Mouse (Mus musculus): Measurements from ENCODE around the gene Efna1. TPM values are rescaled to one million over a fixed set of nuclear protein-coding genes. Genes with fewer than 3 reads are reported as not detected.

Efna1 gene
- polyA plus RNA-seq, 1 experiment = 54.1 TPM

DNA sequence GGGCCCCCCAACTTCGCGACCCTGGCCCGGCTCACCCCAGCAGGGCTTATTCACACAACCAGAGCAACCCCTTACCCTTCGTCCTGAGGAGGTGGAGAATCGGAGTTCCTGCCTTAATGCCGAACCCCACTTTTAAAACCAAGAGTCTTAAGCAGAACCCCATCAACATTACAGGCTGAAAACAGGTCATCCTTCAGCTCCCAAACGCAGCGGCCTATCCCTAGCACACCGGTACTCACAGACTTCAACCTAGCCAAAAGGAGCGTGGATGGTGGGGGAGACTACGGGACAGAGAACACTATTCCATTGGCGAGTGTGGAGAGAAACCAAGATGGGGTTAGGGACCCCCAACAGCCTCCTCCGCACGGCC, 41.2 kb upstream of the Efna1 start:
- Histone ChIP-seq H3K36me3 (ENCODE audit: control insufficient read depth, insufficient read depth, low read length) (no peaks in the 10 kb centered on the region), H3K4me1 (ENCODE audit: control insufficient read depth, insufficient read depth, low read length) (peaks cover 15% of the 10 kb centered on the region), H3K4me3 (ENCODE audit: insufficient read depth, low read depth, low read length) (peak overlapping the region; percentile 56), H3K27ac (ENCODE audit: insufficient read depth, low read depth, low read length) (no peak overlapping the region), H3K27me3 (replicated peaks; ENCODE audit: control insufficient read depth, insufficient read depth, low read length) (peaks cover 7% of the 10 kb centered on the region)
- no peak for DNase-seq
- TF ChIP-seq POLR2A (IDR thresholded peaks at IDR 0.05; ENCODE audit: low read depth, low read length) (no peak), CTCF (conservative IDR thresholded peaks at IDR 0.05; ENCODE audit: insufficient read depth, insufficient read length, low read depth, low read length) (no peak)
- WGBS = 4% methylated on average over 14 of the region's 14 CpGs

- 2% methylated on average over 66 of the region's 66 CpGs for WGBS
- H3K27me3 ChIP-seq (replicated peaks; ENCODE audit: control insufficient read depth, insufficient read depth, low read length) = peaks cover 7% of the 10 kb centered on the region
- no peak for DNase-seq
- TF ChIP-seq POLR2A (IDR thresholded peaks at IDR 0.05; ENCODE audit: low read depth, low read length) = no peak
- TF ChIP-seq CTCF (conservative IDR thresholded peaks at IDR 0.05; ENCODE audit: insufficient read depth, insufficient read length, low read depth, low read length) = no peak
- H3K4me3 ChIP-seq (ENCODE audit: insufficient read depth, low read depth, low read length) = peak overlapping the region; percentile 41
- no peak overlapping the region for H3K27ac ChIP-seq (ENCODE audit: insufficient read depth, low read depth, low read length)
- peaks cover 15% of the 10 kb centered on the region for H3K4me1 ChIP-seq (ENCODE audit: control insufficient read depth, insufficient read depth, low read length)
- no peaks in the 10 kb centered on the region for H3K36me3 ChIP-seq (ENCODE audit: control insufficient read depth, insufficient read depth, low read length)
Observed at GRCm38 (mm10) chr3:89321183-89322130, 40.5 kb upstream of the Efna1 start.

GRCm38 (mm10) chr3:89320581-89321182, 39.7 kb upstream of the Efna1 start:
- Histone ChIP-seq H3K4me3 (ENCODE audit: insufficient read depth, low read depth, low read length) (peak overlapping the region; percentile 39), H3K4me1 (ENCODE audit: control insufficient read depth, insufficient read depth, low read length) (peaks cover 15% of the 10 kb centered on the region), H3K27me3 (replicated peaks; ENCODE audit: control insufficient read depth, insufficient read depth, low read length) (peaks cover 7% of the 10 kb centered on the region), H3K27ac (ENCODE audit: insufficient read depth, low read depth, low read length) (no peak overlapping the region), H3K36me3 (ENCODE audit: control insufficient read depth, insufficient read depth, low read length) (no peaks in the 10 kb centered on the region)
- DNase-seq = no peak
- no peak for TF ChIP-seq CTCF (conservative IDR thresholded peaks at IDR 0.05; ENCODE audit: insufficient read depth, insufficient read length, low read depth, low read length)
- 1% methylated on average over 41 of the region's 41 CpGs for WGBS

DNA sequence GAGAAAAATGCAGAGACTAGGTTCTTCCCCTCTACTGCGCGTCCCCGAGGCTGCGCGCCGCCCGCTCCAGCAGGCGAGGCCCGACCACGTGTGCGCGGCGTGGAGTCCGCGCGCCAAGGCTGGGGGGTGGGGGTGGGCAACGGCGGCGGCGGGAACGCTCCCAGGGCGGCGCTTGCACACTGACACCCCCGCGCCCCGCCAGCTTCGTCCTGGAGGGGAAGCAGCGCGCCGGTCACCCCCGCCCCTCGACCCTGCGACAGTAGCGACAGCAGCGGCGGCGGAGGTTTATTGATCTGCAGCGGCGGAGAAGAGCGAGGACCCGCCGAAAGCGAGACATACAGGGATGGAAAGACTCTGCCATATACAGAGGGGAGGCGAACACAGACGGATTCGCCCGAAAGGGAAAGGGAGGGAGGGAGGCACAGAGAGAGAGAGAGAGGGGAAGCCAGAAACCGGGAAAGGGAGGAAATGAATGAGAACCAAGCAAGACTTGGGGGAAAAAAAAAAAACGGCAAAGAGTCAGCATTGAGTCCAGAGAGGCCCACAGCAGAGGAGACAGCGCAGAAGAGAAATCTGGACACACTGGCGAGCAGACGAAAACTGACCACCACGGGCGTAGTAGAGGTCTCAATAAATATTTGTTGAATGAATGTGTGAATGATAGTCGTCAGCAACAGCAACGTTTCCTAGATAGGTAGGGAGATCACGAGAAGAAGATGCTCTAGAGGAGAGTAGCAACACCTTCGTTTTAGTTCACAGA, 38.8 kb upstream of the Efna1 start:
- no peak for TF ChIP-seq POLR2A (IDR thresholded peaks at IDR 0.05; ENCODE audit: low read depth, low read length)
- TF ChIP-seq CTCF (conservative IDR thresholded peaks at IDR 0.05; ENCODE audit: insufficient read depth, insufficient read length, low read depth, low read length) = no peak
- DNase-seq = no peak
- WGBS = 5% methylated on average over 58 of the region's 58 CpGs
- H3K4me3 ChIP-seq (ENCODE audit: insufficient read depth, low read depth, low read length) = no peak overlapping the region
- peaks cover 15% of the 10 kb centered on the region for H3K4me1 ChIP-seq (ENCODE audit: control insufficient read depth, insufficient read depth, low read length)
- H3K36me3 ChIP-seq (ENCODE audit: control insufficient read depth, insufficient read depth, low read length) = no peaks in the 10 kb centered on the region
- peaks cover 7% of the 10 kb centered on the region for H3K27me3 ChIP-seq (replicated peaks; ENCODE audit: control insufficient read depth, insufficient read depth, low read length)
- no peak overlapping the region for H3K27ac ChIP-seq (ENCODE audit: insufficient read depth, low read depth, low read length)

DNA sequence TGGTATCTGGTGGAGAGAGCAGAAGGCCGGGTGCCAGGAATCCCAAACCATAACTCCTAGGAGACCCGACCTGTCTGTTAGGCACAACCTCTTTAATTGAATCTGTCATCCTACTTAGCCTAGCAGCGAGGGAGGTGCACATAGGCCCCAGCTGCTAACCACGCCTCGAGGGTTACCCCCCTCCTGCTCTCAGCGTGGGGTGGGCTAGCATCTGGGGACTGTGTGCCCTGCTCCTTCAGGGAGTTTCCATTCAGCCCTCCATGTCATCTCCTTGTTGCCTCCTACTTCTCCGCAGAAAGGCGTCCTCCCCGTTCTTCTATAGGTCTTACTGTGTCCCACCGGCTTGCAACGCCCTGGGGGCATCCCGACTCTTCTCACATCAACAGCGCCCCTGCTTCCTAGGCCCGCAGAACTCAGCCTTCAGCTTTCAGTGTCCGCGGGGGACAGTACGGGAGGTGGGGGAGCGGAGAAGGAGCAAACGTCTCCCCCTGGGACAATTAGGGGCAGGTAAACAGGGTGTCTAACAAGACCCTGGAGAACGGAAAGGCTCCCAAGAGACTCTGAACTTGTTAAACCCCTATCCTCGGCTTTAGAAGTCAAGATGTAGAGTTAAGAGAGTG, 38.1 kb upstream of the Efna1 start:
- Histone ChIP-seq H3K4me1 (ENCODE audit: control insufficient read depth, insufficient read depth, low read length) (peaks cover 15% of the 10 kb centered on the region), H3K27me3 (replicated peaks; ENCODE audit: control insufficient read depth, insufficient read depth, low read length) (peaks cover 7% of the 10 kb centered on the region), H3K4me3 (ENCODE audit: insufficient read depth, low read depth, low read length) (no peak overlapping the region), H3K27ac (ENCODE audit: insufficient read depth, low read depth, low read length) (no peak overlapping the region), H3K36me3 (ENCODE audit: control insufficient read depth, insufficient read depth, low read length) (no peaks in the 10 kb centered on the region)
- WGBS = 42% methylated on average over 21 of the region's 21 CpGs
- DNase-seq = no peak
- TF ChIP-seq POLR2A (IDR thresholded peaks at IDR 0.05; ENCODE audit: low read depth, low read length) = no peak
- no peak for TF ChIP-seq CTCF (conservative IDR thresholded peaks at IDR 0.05; ENCODE audit: insufficient read depth, insufficient read length, low read depth, low read length)

DNA sequence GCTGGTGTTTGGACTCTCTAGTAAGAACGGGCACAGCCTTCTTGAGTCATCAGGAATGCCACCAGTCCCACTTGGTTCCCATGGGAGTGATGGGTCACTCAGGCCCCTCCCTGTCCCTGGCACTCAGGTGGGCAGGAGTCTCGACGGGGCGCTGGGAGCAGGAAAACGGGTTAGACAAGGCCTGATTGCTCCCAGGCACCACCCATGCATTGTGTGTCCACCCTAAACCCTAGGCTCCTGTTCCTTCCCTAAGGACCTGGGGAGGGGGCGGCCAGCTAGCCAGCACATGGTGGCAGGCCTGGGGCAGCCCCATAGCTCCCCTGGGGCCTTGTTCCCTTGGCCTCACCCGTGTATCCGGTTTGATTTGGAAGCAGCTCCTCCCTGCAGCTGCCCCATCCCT, 37.4 kb upstream of the Efna1 start:
- 79% methylated on average over 8 of the region's 8 CpGs for WGBS
- Histone ChIP-seq H3K36me3 (ENCODE audit: control insufficient read depth, insufficient read depth, low read length) (no peaks in the 10 kb centered on the region), H3K27ac (ENCODE audit: insufficient read depth, low read depth, low read length) (no peak overlapping the region), H3K27me3 (replicated peaks; ENCODE audit: control insufficient read depth, insufficient read depth, low read length) (peaks cover 7% of the 10 kb centered on the region), H3K4me3 (ENCODE audit: insufficient read depth, low read depth, low read length) (no peak overlapping the region), H3K4me1 (ENCODE audit: control insufficient read depth, insufficient read depth, low read length) (peaks cover 15% of the 10 kb centered on the region)
- no peak for TF ChIP-seq POLR2A (IDR thresholded peaks at IDR 0.05; ENCODE audit: low read depth, low read length)
- TF ChIP-seq CTCF (conservative IDR thresholded peaks at IDR 0.05; ENCODE audit: insufficient read depth, insufficient read length, low read depth, low read length) = no peak
- no peak for DNase-seq
